Mouse (Mus musculus) thymus, postnatal 10 days (tissue): ENCODE results near the gene Rhebl1.
"Not testable (repeated sequence)": the region's sequence is repeated elsewhere in the genome, so short reads cannot be mapped to it uniquely, and the experiment has no call there.

ENCODE experiments used
- DNase-seq, 2 experiments: peaks; one replicate each; pipeline ENCODE4 v3.0.0; 2021; ENCODE audit warnings: low spot score in 2 of 2

Rhebl1 gene

GRCm38 (mm10) chr15:98893940-98894745 lies at the start of gene Rhebl1:
Rhebl1 (minus strand) TSS chr15:98894540.
- no peak for DNase-seq

- DNase-seq: no peak
Measured at GRCm38 (mm10) chr15:98943133-98943532, 48.8 kb upstream of the Rhebl1 start.

GRCm38 (mm10) chr15:98942081-98942480 lies 47.7 kb upstream of the Rhebl1 start:
- DNase-seq: no peak

- DNase-seq: no peak
Measured at GRCm38 (mm10) chr15:98941539-98941938, 47.2 kb upstream of the Rhebl1 start.

- DNase-seq: no peak
Measured at GRCm38 (mm10) chr15:98940816-98941215, 46.5 kb upstream of the Rhebl1 start.

GRCm38 (mm10) chr15:98934217-98934839 lies 40.0 kb upstream of the Rhebl1 start, which contains the start of gene Tuba1b:
Tuba1b (minus strand) TSS chr15:98934565.
- peak; percentile 81 for DNase-seq

- peak; percentile 93 to 94 for DNase-seq
Measured at GRCm38 (mm10) chr15:98933833-98934216, 39.5 kb upstream of the Rhebl1 start.

GRCm38 (mm10) chr15:98933004-98933671 lies 38.8 kb upstream of the Rhebl1 start:
- DNase-seq: peak; percentile 12 to 19

GRCm38 (mm10) chr15:98930998-98931397 lies 36.7 kb upstream of the Rhebl1 start:
- no peak for DNase-seq

GRCm38 (mm10) chr15:98930017-98930734 lies 35.8 kb upstream of the Rhebl1 start:
- DNase-seq: no peak

GRCm38 (mm10) chr15:98928598-98929240 lies 34.4 kb upstream of the Rhebl1 start:
- no peak for DNase-seq

GRCm38 (mm10) chr15:98927566-98927965 lies 33.2 kb upstream of the Rhebl1 start:
- no peak for DNase-seq

GRCm38 (mm10) chr15:98924682-98925081 lies 30.3 kb upstream of the Rhebl1 start:
- DNase-seq: no peak

- no peak for DNase-seq
Measured at GRCm38 (mm10) chr15:98923031-98923537, 28.7 kb upstream of the Rhebl1 start.

- no peak for DNase-seq
Measured at GRCm38 (mm10) chr15:98922581-98922980, 28.2 kb upstream of the Rhebl1 start.

- DNase-seq: no peak
Measured at GRCm38 (mm10) chr15:98921510-98921909, 27.2 kb upstream of the Rhebl1 start.

GRCm38 (mm10) chr15:98918499-98918895 lies 24.2 kb upstream of the Rhebl1 start:
- not testable (repeated sequence) for DNase-seq

- DNase-seq: peak; percentile 96 to 100
Measured at GRCm38 (mm10) chr15:98917538-98918498, 23.5 kb upstream of the Rhebl1 start, which contains the start of gene Lmbr1l. Lmbr1l (minus strand) TSS chr15:98918231.

GRCm38 (mm10) chr15:98917091-98917490 lies 22.8 kb upstream of the Rhebl1 start:
- DNase-seq: no peak

GRCm38 (mm10) chr15:98916016-98916415 lies 21.7 kb upstream of the Rhebl1 start:
- DNase-seq: no peak
